Mouse (Mus musculus) embryonic fibroblast, embryonic 13.5 days (primary cell): ENCODE measurements around the gene Gnl1.
"Not testable (repeated sequence)": the region's sequence is repeated elsewhere in the genome, so short reads cannot be mapped to it uniquely, and the experiment has no call there.

Experiments
- CTCF ChIP-seq: IDR thresholded peaks from 2 replicates; pipeline ENCODE4 v1.5.1; 2011; ENCODE audit warnings: mild to moderate bottlenecking, control low read depth, low read length, moderate library complexity, borderline replicate concordance; ENCODE audit not compliant: insufficient read depth
- POLR2A ChIP-seq: IDR thresholded peaks from 2 replicates; pipeline ENCODE4 v1.6.1; 2011; ENCODE audit warnings: low read depth, mild to moderate bottlenecking, control low read depth, low read length, moderate library complexity

GRCm38 (mm10) chr17:36036126-36036525 is 56.5 kb downstream of the Gnl1 start:
- not testable (repeated sequence) for TF ChIP-seq CTCF, POLR2A
